Mouse (Mus musculus): ENCODE measurements around the gene Cox7b. TPM values are rescaled to one million over a fixed set of nuclear protein-coding genes. Genes with fewer than 3 reads are reported as not detected.

Cox7b gene
- polyA plus RNA-seq, 1 experiment, result 18.9 TPM

- no peaks in the 10 kb centered on the region for H3K9me3 ChIP-seq
These were observed 32.7 kb downstream of the Cox7b start for GRCm38 (mm10) chrX:106048191-106048590.

More at GRCm38 (mm10) chrX:106048191-106048590, 32.7 kb downstream of the Cox7b start:
- H3K27me3 ChIP-seq (replicated peaks), result no peaks in the 10 kb centered on the region
- H3K4me1 ChIP-seq, result peaks cover 47% of the 10 kb centered on the region
- H3K36me3 ChIP-seq (replicated peaks; ENCODE audit: low read length), result no peaks in the 10 kb centered on the region
- H3K4me3 ChIP-seq (replicated peaks), result no peak overlapping the region
- TF ChIP-seq FLI1 (IDR thresholded peaks at IDR 0.05; ENCODE audit: low read length) (no peak), GATA1 (IDR thresholded peaks at IDR 0.05; ENCODE audit: borderline replicate concordance, low read length) (no peak)

Other genes with a start within 250 kb of the Cox7b start
- gene Atrx, start 86.3 kb upstream of the Cox7b start, polyA plus RNA-seq (2012; ENCODE audit: insufficient read depth, low replicate concordance), result 6.7 TPM in 1 of 2 replicates, not detected in the other
- gene Magt1, start 3.8 kb upstream of the Cox7b start, polyA plus RNA-seq (2012; ENCODE audit: insufficient read depth, low replicate concordance), result 7.8 TPM in 1 of 2 replicates, not detected in the other
- 0.06 TPM in 1 of 2 replicates, not detected in the other for gene Atp7a, start 11.6 kb downstream of the Cox7b start, polyA plus RNA-seq (2012; ENCODE audit: insufficient read depth, low replicate concordance)
- gene Tlr13, start 127.5 kb downstream of the Cox7b start, polyA plus RNA-seq (2012; ENCODE audit: insufficient read depth, low replicate concordance), result 0.41 TPM in 1 of 2 replicates, not detected in the other
- gene Pgk1, start 171.4 kb downstream of the Cox7b start, polyA plus RNA-seq (2012; ENCODE audit: insufficient read depth, low replicate concordance), result 16.2 and 62.6 TPM in 2 replicates
- gene Taf9b, start 205.5 kb downstream of the Cox7b start, polyA plus RNA-seq (2012; ENCODE audit: insufficient read depth, low replicate concordance), result 0.86 TPM in 1 of 2 replicates, not detected in the other
- gene Fnd3c2, start 239.7 kb downstream of the Cox7b start, polyA plus RNA-seq (2012; ENCODE audit: insufficient read depth, low replicate concordance), result not detected in 2 replicates